Mouse (Mus musculus) MEL (cell line): ENCODE data around the gene Prrc2b. TPM values are rescaled to one million over a fixed set of nuclear protein-coding genes. Genes with fewer than 3 reads are reported as not detected.
A peak's percentile ranks its signal among the peaks of the same experiment; 100 is the strongest.

ENCODE experiments used
- DNase-seq: peaks from one replicate; pipeline ENCODE4 v3.0.0; 2011; ENCODE audit warnings: low read depth, low spot score
- H3K27ac ChIP-seq: 2 replicates; pipeline ENCODE4 v1.5.1; 2012; ENCODE audit warnings: low read depth, mild to moderate bottlenecking, control low read depth, low read length, moderate library complexity; ENCODE audit not compliant: control insufficient read depth
- H3K27me3 ChIP-seq, 2 experiments: fragments of 150-350 bp in 1 of 2; sonication (generic) in 1 of 2; 2 replicates each; pipeline ENCODE4 v1.6.1; 2012; ENCODE audit warnings: low read length in 2 of 2, mild to moderate bottlenecking in 2 of 2, improper control_type of control experiment in 1 of 2, moderate library complexity in 1 of 2; ENCODE audit not compliant: insufficient read depth in 2 of 2, control insufficient read depth in 1 of 2
- H3K36me3 ChIP-seq, 2 experiments: 2 replicates each; pipeline ENCODE4 v1.6.1; 2012 to 2014; ENCODE audit warnings: low read length in 2 of 2, improper control_type of control experiment in 1 of 2, inconsistent platforms in 1 of 2, mild to moderate bottlenecking in 1 of 2; ENCODE audit not compliant: insufficient read depth in 2 of 2, control insufficient read depth in 1 of 2
- H3K4me1 ChIP-seq, 2 experiments: fragments of 150-350 bp in 1 of 2; sonication (generic) in 1 of 2; 2 replicates each; pipeline ENCODE4 v1.6.1; 2012; ENCODE audit warnings: low read length in 2 of 2, improper control_type of control experiment in 1 of 2, mild to moderate bottlenecking in 1 of 2; ENCODE audit not compliant: insufficient read depth in 2 of 2, control insufficient read depth in 1 of 2
- H3K4me3 ChIP-seq, 2 experiments: fragments of 150-350 bp in 1 of 2; sonication (generic) in 1 of 2; 2 replicates each; pipeline ENCODE4 v1.5.1; 2012; ENCODE audit warnings: low read depth in 2 of 2, low read length in 2 of 2, mild to moderate bottlenecking in 2 of 2, moderate library complexity in 2 of 2, control low read depth in 1 of 2, improper control_type of control experiment in 1 of 2; ENCODE audit not compliant: control insufficient read depth in 1 of 2, insufficient read depth in 1 of 2
- H3K79me2 ChIP-seq: 2 replicates; pipeline ENCODE4 v1.6.1; 2012; ENCODE audit warnings: mild to moderate bottlenecking, low read length, moderate library complexity; ENCODE audit not compliant: control insufficient read depth, poor library complexity, insufficient read depth
- H3K9ac ChIP-seq: 2 replicates; pipeline ENCODE4 v1.6.1; 2012; ENCODE audit warnings: low read depth, mild to moderate bottlenecking, control low read depth, low read length, moderate library complexity; ENCODE audit not compliant: control insufficient read depth, poor library complexity, severe bottlenecking
- H3K9me3 ChIP-seq: fragments of 150-350 bp; sonication (generic); replicated peaks from 2 replicates; pipeline ENCODE4 v1.6.1; 2012; ENCODE audit warnings: mild to moderate bottlenecking, low read length, improper control_type of control experiment, moderate library complexity; ENCODE audit not compliant: insufficient read depth
- CHD1 ChIP-seq: IDR thresholded peaks from 2 replicates; pipeline ENCODE4 v1.6.1; 2012; ENCODE audit warnings: low read depth, mild to moderate bottlenecking, inconsistent platforms, low read length, improper control_type of control experiment
- CHD2 ChIP-seq: IDR thresholded peaks from 2 replicates; pipeline ENCODE4 v1.6.1; 2011; ENCODE audit warnings: low read length, improper control_type of control experiment
- CTCF ChIP-seq, 3 experiments: IDR thresholded peaks in 2 of 3; conservative IDR thresholded peaks in 1 of 3; 2 replicates each; pipeline ENCODE4 v1.5.1; 2011 to 2012; ENCODE audit warnings: low read length in 3 of 3, low read depth in 2 of 3, mild to moderate bottlenecking in 2 of 3, improper control_type of control experiment in 1 of 3, inconsistent platforms in 1 of 3, mixed read lengths in 1 of 3, moderate library complexity in 1 of 3; ENCODE audit not compliant: control insufficient read depth in 1 of 3, insufficient read depth in 1 of 3, poor library complexity in 1 of 3, severe bottlenecking in 1 of 3
- E2F4 ChIP-seq: IDR thresholded peaks from 2 replicates; pipeline ENCODE4 v1.6.1; 2011; ENCODE audit warnings: low read depth, low read length, improper control_type of control experiment, borderline replicate concordance
- ELF1 ChIP-seq: IDR thresholded peaks from 2 replicates; pipeline ENCODE4 v1.6.1; 2014; ENCODE audit warnings: low read depth, mild to moderate bottlenecking, inconsistent platforms, low read length, improper control_type of control experiment, moderate library complexity
- EP300 ChIP-seq, 2 experiments: IDR thresholded peaks; 2 replicates each; pipeline ENCODE4 v1.6.1; 2011; ENCODE audit warnings: improper control_type of control experiment in 2 of 2, low read length in 2 of 2, low read depth in 1 of 2, mild to moderate bottlenecking in 1 of 2
- ETS1 ChIP-seq: IDR thresholded peaks from 2 replicates; pipeline ENCODE4 v1.6.1; 2012; ENCODE audit warnings: low read depth, mild to moderate bottlenecking, inconsistent platforms, low read length, improper control_type of control experiment, moderate library complexity
- GABPA ChIP-seq: IDR thresholded peaks from 2 replicates; pipeline ENCODE4 v1.6.1; 2012; ENCODE audit warnings: low read depth, mild to moderate bottlenecking, inconsistent platforms, low read length, improper control_type of control experiment, moderate library complexity
- GATA1 ChIP-seq: IDR thresholded peaks from 2 replicates; pipeline ENCODE4 v1.6.1; 2011; ENCODE audit warnings: low read depth, low read length, improper control_type of control experiment
- HCFC1 ChIP-seq: IDR thresholded peaks from 2 replicates; pipeline ENCODE4 v1.6.1; 2012; ENCODE audit warnings: low read depth, mild to moderate bottlenecking, inconsistent platforms, low read length, improper control_type of control experiment, moderate library complexity
- KAT2A ChIP-seq: conservative IDR thresholded peaks from 2 replicates; pipeline ENCODE4 v1.6.1; 2012; ENCODE audit warnings: low read depth, low read length, improper control_type of control experiment, inconsistent platforms
- MAX ChIP-seq: IDR thresholded peaks from 2 replicates; pipeline ENCODE4 v1.6.1; 2011; ENCODE audit warnings: low read length, improper control_type of control experiment
- MAZ ChIP-seq: IDR thresholded peaks from 2 replicates; pipeline ENCODE4 v1.6.1; 2012; ENCODE audit warnings: low read depth, mild to moderate bottlenecking, inconsistent platforms, low read length, improper control_type of control experiment
- MEF2A ChIP-seq: IDR thresholded peaks from 2 replicates; pipeline ENCODE4 v1.6.1; 2014; ENCODE audit warnings: low read depth, mild to moderate bottlenecking, inconsistent platforms, low read length, improper control_type of control experiment; ENCODE audit not compliant: poor library complexity, insufficient replicate concordance, severe bottlenecking; ENCODE audit errors: extremely low read depth
- MXI1 ChIP-seq: IDR thresholded peaks from 2 replicates; pipeline ENCODE4 v1.6.1; 2011; ENCODE audit warnings: mild to moderate bottlenecking, low read depth, low read length, improper control_type of control experiment
- MYC ChIP-seq: IDR thresholded peaks from 2 replicates; pipeline ENCODE4 v1.6.1; 2011; ENCODE audit warnings: low read depth, mild to moderate bottlenecking, low read length, improper control_type of control experiment, moderate library complexity
- POLR2A ChIP-seq, 2 experiments: IDR thresholded peaks; 2 replicates each; pipeline ENCODE4 v1.6.1; 2011 to 2012; ENCODE audit warnings: low read length in 2 of 2, mild to moderate bottlenecking in 2 of 2, control low read depth in 1 of 2, improper control_type of control experiment in 1 of 2, low read depth in 1 of 2, moderate library complexity in 1 of 2; ENCODE audit not compliant: control insufficient read depth in 1 of 2, insufficient read depth in 1 of 2, poor library complexity in 1 of 2
- POLR2AphosphoS5 ChIP-seq: IDR thresholded peaks from 2 replicates; pipeline ENCODE4 v1.6.1; 2012; ENCODE audit warnings: low read depth, borderline replicate concordance, mild to moderate bottlenecking, inconsistent platforms, low read length, moderate library complexity, mixed read lengths
- RAD21 ChIP-seq: IDR thresholded peaks from 2 replicates; pipeline ENCODE4 v1.6.1; 2011; ENCODE audit warnings: mild to moderate bottlenecking, low read depth, low read length, improper control_type of control experiment
- SIN3A ChIP-seq: IDR thresholded peaks from 2 replicates; pipeline ENCODE4 v1.6.1; 2012; ENCODE audit warnings: low read length, improper control_type of control experiment, inconsistent platforms
- SMC3 ChIP-seq: IDR thresholded peaks from 2 replicates; pipeline ENCODE4 v1.6.1; 2011; ENCODE audit warnings: low read depth, low read length, improper control_type of control experiment
- TAL1 ChIP-seq: IDR thresholded peaks from 2 replicates; pipeline ENCODE4 v1.6.1; 2012; ENCODE audit warnings: mild to moderate bottlenecking, inconsistent platforms, low read length, moderate library complexity, mixed read lengths
- TBP ChIP-seq: IDR thresholded peaks from 2 replicates; pipeline ENCODE4 v1.8.0; 2011; ENCODE audit warnings: low read depth, low read length, improper control_type of control experiment
- TCF12 ChIP-seq: IDR thresholded peaks from 2 replicates; pipeline ENCODE4 v1.6.1; 2014; ENCODE audit warnings: low read depth, mild to moderate bottlenecking, inconsistent platforms, low read length, improper control_type of control experiment, moderate library complexity
- USF1 ChIP-seq: IDR thresholded peaks from 2 replicates; pipeline ENCODE4 v1.6.1; 2014; ENCODE audit warnings: low read depth, mild to moderate bottlenecking, inconsistent platforms, low read length, improper control_type of control experiment, moderate library complexity
- USF2 ChIP-seq, 2 experiments: IDR thresholded peaks; 2 replicates each; pipeline ENCODE4 v1.6.1; 2011 to 2012; ENCODE audit warnings: improper control_type of control experiment in 2 of 2, low read length in 2 of 2, borderline replicate concordance in 1 of 2, inconsistent platforms in 1 of 2, low read depth in 1 of 2, mild to moderate bottlenecking in 1 of 2; ENCODE audit not compliant: insufficient read depth in 1 of 2
- ZC3H11A ChIP-seq: IDR thresholded peaks from 2 replicates; pipeline ENCODE4 v1.6.1; 2012; ENCODE audit warnings: low read depth, mild to moderate bottlenecking, inconsistent platforms, low read length, improper control_type of control experiment
- ZNF384 ChIP-seq: IDR thresholded peaks from 2 replicates; pipeline ENCODE4 v1.6.1; 2012; ENCODE audit warnings: low read depth, mild to moderate bottlenecking, inconsistent platforms, low read length, improper control_type of control experiment
- polyA plus RNA-seq, 2 experiments: library from polyadenylated mRNA; stranded (reverse) in 1 of 2; unstranded in 1 of 2; fragments of >175 nt in 1 of 2; fragments of >200 nt in 1 of 2; gene quantifications; 2 replicates each; pipeline versions ENCODE4 v1.2.1 to v1.2.4; 2012; ENCODE audit warnings: low replicate concordance in 2 of 2, low read depth in 1 of 2; ENCODE audit not compliant: insufficient read length in 2 of 2, insufficient read depth in 1 of 2, missing spikeins in 1 of 2
- total RNA-seq: library from RNA; depleted of rRNA; stranded (reverse); fragments of 300-350 nt; gene quantifications from 2 replicates; pipeline ENCODE4 v1.2.3, GENCODE M21; 2012

Prrc2b gene
- total and polyA plus RNA-seq, 3 experiments = 14.8 to 42.9 (median 42.2) TPM

GRCm38 (mm10) chr2:32121785-32122184 is 29.1 kb upstream of the Prrc2b start:
- no peak for DNase-seq
- H3K27ac ChIP-seq = no peak overlapping the region
- peaks cover 3 to 6% of the 10 kb centered on the region in 2 experiments; a peak in 2 of 4 replicates for H3K4me1 ChIP-seq
- TF ChIP-seq ETS1 (no peak), ELF1 (no peak), POLR2AphosphoS5 (no peak), TAL1 (no peak), ZNF384 (peak; percentile 82), TCF12 (no peak), SMC3 (no peak), EP300 (IDR thresholded peaks at IDR 0.05; ENCODE audit: low read depth in 1 of 2, low read length in 2 of 2) (no peak), MXI1 (no peak)
- no peaks in the 10 kb centered on the region for H3K9me3 ChIP-seq
- no peaks in the 10 kb centered on the region; a peak in 1 of 4 replicates for H3K36me3 ChIP-seq
- H3K79me2 ChIP-seq = no peaks in the 10 kb centered on the region
- H3K9ac ChIP-seq = no peak overlapping the region
- H3K4me3 ChIP-seq = no peak overlapping the region
- no peaks in the 10 kb centered on the region for H3K27me3 ChIP-seq

GRCm38 (mm10) chr2:32127653-32128535 is 23.0 kb upstream of the Prrc2b start:
- peaks cover 27 to 41% of the 10 kb centered on the region in 2 experiments for H3K4me1 ChIP-seq
- no peaks in the 10 kb centered on the region for H3K79me2 ChIP-seq
- peaks cover 0 to 32% of the 10 kb centered on the region in 2 experiments; a peak in 2 of 4 replicates for H3K36me3 ChIP-seq
- no peaks in the 10 kb centered on the region for H3K9me3 ChIP-seq
- peak overlapping the region; percentile 100 for H3K27ac ChIP-seq
- peak overlapping the region; percentile 24 to 32; a peak in 3 of 4 replicates for H3K4me3 ChIP-seq
- no peaks in the 10 kb centered on the region for H3K27me3 ChIP-seq
- H3K9ac ChIP-seq = peak overlapping the region; percentile 78
- DNase-seq = peak; percentile 98
- TF ChIP-seq POLR2A (IDR thresholded peaks at IDR 0.05; ENCODE audit: control insufficient read depth in 1 of 2, insufficient read depth in 1 of 2, low read depth in 1 of 2, low read length in 2 of 2, poor library complexity in 1 of 2) = peak in 1 of 2 experiments; percentile 84; a peak in 3 of 4 replicates
- no peak for TF ChIP-seq ZC3H11A
- peak; percentile 95 for TF ChIP-seq MYC
- TF ChIP-seq GABPA = 0 out of 2 replicates have a peak, but pooled peaks have one; percentile 14
- TF ChIP-seq CHD2 = no peak; the same call in 1 of the 2 replicates
- TF ChIP-seq E2F4 = 0 out of 2 replicates have a peak, but pooled peaks have one; percentile 29
- TF ChIP-seq MEF2A = peak; percentile 72
- peak; percentile 17; the same call in 1 of the 2 replicates for TF ChIP-seq SMC3
- TF ChIP-seq POLR2AphosphoS5 = no peak
- peak; percentile 97 for TF ChIP-seq SIN3A
- peak; percentile 98 for TF ChIP-seq GATA1
- peak; percentile 95; the same call in 1 of the 2 replicates for TF ChIP-seq MAZ
- no peak for TF ChIP-seq RAD21
- peak; percentile 97 for TF ChIP-seq USF1
- no peak for TF ChIP-seq CTCF (IDR thresholded peaks at IDR 0.05 in 2 of 3, conservative IDR thresholded peaks at IDR 0.05 in 1 of 3; ENCODE audit: control insufficient read depth in 1 of 3, insufficient read depth in 1 of 3, low read depth in 2 of 3, low read length in 3 of 3, poor library complexity in 1 of 3, severe bottlenecking in 1 of 3)
- peak; percentile 90 for TF ChIP-seq ELF1
- TF ChIP-seq ETS1 = peak; percentile 93
- peak; percentile 10 for TF ChIP-seq KAT2A
- TF ChIP-seq MAX = peak; percentile 97
- TF ChIP-seq TCF12 = peak; percentile 100
- TF ChIP-seq MXI1 = peak; percentile 94
- peak; percentile 96 for TF ChIP-seq TBP
- no peak for TF ChIP-seq CHD1
- TF ChIP-seq USF2 (IDR thresholded peaks at IDR 0.05; ENCODE audit: borderline replicate concordance in 1 of 2, insufficient read depth in 1 of 2, low read depth in 1 of 2, low read length in 2 of 2) = peak; percentile 7 to 81; a peak in 2 of 4 replicates
- TF ChIP-seq HCFC1 = peak; percentile 58; the same call in 1 of the 2 replicates
